ENCODE assay signal across 12 mouse cellular contexts in genomic region chr6:24490341-24490740, GRCm38 (mm10). TPM values are rescaled to one million over a fixed set of nuclear protein-coding genes. Genes with fewer than 3 reads are reported as not detected.
DNase-seq lines count a peak whose midpoint lies in the region; ATAC-seq lines count a peak whose summit lies in the region.
"Had no signal": no experiment of that assay in that cellular context is flagged by ENCODE, and none has a peak within 500 bp of the region (broad histone marks: within the 10 kb centered on the region; RNA-seq: fewer than 3 reads in every experiment).

No protein-coding gene starts in this region.

- H3K27me3 ChIP-seq in hindbrain, embryonic 14.5 days (ENCODE audit: control insufficient read depth, insufficient read depth, low read length), result no peaks in the 10 kb centered on the region
- H3K27me3 ChIP-seq in hindbrain, embryonic 10.5 days (ENCODE audit: insufficient read depth, poor library complexity, severe bottlenecking), result no peaks in the 10 kb centered on the region
- no peaks in the 10 kb centered on the region for H3K27me3 ChIP-seq in midbrain, embryonic 14.5 days (ENCODE audit: control insufficient read depth, insufficient read depth, low read length)
- no peaks in the 10 kb centered on the region for H3K27me3 ChIP-seq in midbrain, embryonic 16.5 days (ENCODE audit: control insufficient read depth, insufficient read depth, low read depth, low read length)
- H3K27me3 ChIP-seq: heart, embryonic 15.5 days; liver, embryonic 15.5 days had no signal

- H3K9me3 ChIP-seq in hindbrain, embryonic 14.5 days (ENCODE audit: control insufficient read depth, low read length), result no peaks in the 10 kb centered on the region
- no peaks in the 10 kb centered on the region for H3K9me3 ChIP-seq in hindbrain, embryonic 10.5 days
- H3K9me3 ChIP-seq in midbrain, embryonic 14.5 days (ENCODE audit: control insufficient read depth, low read length), result no peaks in the 10 kb centered on the region
- H3K9me3 ChIP-seq in midbrain, embryonic 16.5 days (replicated peaks; ENCODE audit: control insufficient read depth, low read length, poor library complexity, severe bottlenecking), result no peaks in the 10 kb centered on the region
- H3K9me3 ChIP-seq: heart, embryonic 15.5 days; liver, embryonic 15.5 days had no signal

- 5% methylated on average over 1 of the region's 1 CpGs for WGBS in hindbrain, embryonic 14.5 days
- WGBS in hindbrain, embryonic 10.5 days, result 16% methylated on average over 1 of the region's 1 CpGs
- 15% methylated on average over 1 of the region's 1 CpGs for WGBS in midbrain, embryonic 14.5 days
- 24% methylated on average over 1 of the region's 1 CpGs for WGBS in midbrain, embryonic 16.5 days

- H3K27ac ChIP-seq in hindbrain, embryonic 14.5 days, result no peak overlapping the region
- H3K27ac ChIP-seq in hindbrain, embryonic 10.5 days, result no peak overlapping the region
- no peak overlapping the region for H3K27ac ChIP-seq in midbrain, embryonic 14.5 days (replicated peaks; ENCODE audit: low read depth, low read length)
- H3K27ac ChIP-seq in midbrain, embryonic 16.5 days (ENCODE audit: low read length), result no peak overlapping the region
- H3K27ac ChIP-seq: heart, embryonic 15.5 days; liver, embryonic 15.5 days had no signal

- H3K4me1 ChIP-seq in hindbrain, embryonic 14.5 days (replicated peaks; ENCODE audit: control insufficient read depth, insufficient read depth, low read length), result no peaks in the 10 kb centered on the region
- no peaks in the 10 kb centered on the region for H3K4me1 ChIP-seq in hindbrain, embryonic 10.5 days (replicated peaks)
- H3K4me1 ChIP-seq in midbrain, embryonic 14.5 days (ENCODE audit: control insufficient read depth, insufficient read depth, low read length), result no peaks in the 10 kb centered on the region
- no peaks in the 10 kb centered on the region for H3K4me1 ChIP-seq in midbrain, embryonic 16.5 days (ENCODE audit: control insufficient read depth, insufficient read depth, low read length)
- H3K4me1 ChIP-seq: heart, embryonic 15.5 days; liver, embryonic 15.5 days had no signal

- no peaks in the 10 kb centered on the region for H3K36me3 ChIP-seq in hindbrain, embryonic 14.5 days (replicated peaks; ENCODE audit: control insufficient read depth, insufficient read depth)
- H3K36me3 ChIP-seq in hindbrain, embryonic 10.5 days, result no peaks in the 10 kb centered on the region
- no peaks in the 10 kb centered on the region for H3K36me3 ChIP-seq in midbrain, embryonic 14.5 days (ENCODE audit: control insufficient read depth, insufficient read depth, low read length)
- H3K36me3 ChIP-seq in midbrain, embryonic 16.5 days (ENCODE audit: control insufficient read depth, insufficient read depth, low read length), result no peaks in the 10 kb centered on the region
- H3K36me3 ChIP-seq: heart, embryonic 15.5 days; liver, embryonic 15.5 days had no signal

- no peak for ATAC-seq in hindbrain, embryonic 14.5 days (ENCODE audit: low FRiP score)
- ATAC-seq in midbrain, embryonic 14.5 days (ENCODE audit: low FRiP score, low TSS enrichment), result no peak
- no peak for ATAC-seq in midbrain, embryonic 16.5 days
- ATAC-seq: activated CD4-positive, CD25-positive, alpha-beta regulatory T cell, adult 4 months had no signal

- peak; percentile 61 for DNase-seq in hindbrain, embryonic 14.5 days (ENCODE audit: low spot score)
- DNase-seq in hindbrain, embryonic 10.5 days (ENCODE audit: low spot score), result no peak
- peak; percentile 71 for DNase-seq in midbrain, embryonic 14.5 days
- DNase-seq in R1 (ENCODE audit: low read depth, low spot score), result peak; percentile 21
- no peak for DNase-seq in frontal cortex, postnatal 36 days (ENCODE audit: low spot score in 2 of 2)
- DNase-seq in cerebellum, adult 8-10 months, result no peak
- DNase-seq: thymus, postnatal 25 days had no signal

- H3K9ac ChIP-seq in hindbrain, embryonic 14.5 days, result no peak overlapping the region
- no peak overlapping the region for H3K9ac ChIP-seq in midbrain, embryonic 14.5 days (replicated peaks; ENCODE audit: low read length)
- no peak overlapping the region for H3K9ac ChIP-seq in midbrain, embryonic 16.5 days (ENCODE audit: low read depth, low read length)
- H3K9ac ChIP-seq: heart, embryonic 15.5 days; liver, embryonic 15.5 days had no signal

- H3K4me3 ChIP-seq in hindbrain, embryonic 14.5 days (replicated peaks; ENCODE audit: low read length), result no peak overlapping the region
- no peak overlapping the region for H3K4me3 ChIP-seq in hindbrain, embryonic 10.5 days
- H3K4me3 ChIP-seq in midbrain, embryonic 14.5 days (replicated peaks; ENCODE audit: low read depth, low read length), result no peak overlapping the region
- no peak overlapping the region for H3K4me3 ChIP-seq in midbrain, embryonic 16.5 days (ENCODE audit: low read depth, low read length)
- H3K4me3 ChIP-seq: heart, embryonic 15.5 days; liver, embryonic 15.5 days; myocyte had no signal

- no peak overlapping the region for H3K4me2 ChIP-seq in hindbrain, embryonic 14.5 days (replicated peaks)
- no peak overlapping the region for H3K4me2 ChIP-seq in midbrain, embryonic 14.5 days (ENCODE audit: low read length)
- H3K4me2 ChIP-seq in midbrain, embryonic 16.5 days (ENCODE audit: low read length), result no peak overlapping the region
- H3K4me2 ChIP-seq: heart, embryonic 15.5 days; liver, embryonic 15.5 days had no signal

RNA-seq across cellular contexts. Expression of gene Iqub, which starts 24.5 kb away (rescaled TPM):
- polyA plus RNA-seq in hindbrain, embryonic 14.5 days (2014; fragmentation: Nextera tagmentation; extraction: Ambion mirVana), result 3.3 and 4.4 TPM in 2 replicates
- polyA plus RNA-seq in hindbrain, embryonic 10.5 days (2016; fragmentation: Nextera tagmentation; extraction: Ambion mirVana), result 1.3 and 2.3 TPM in 2 replicates
- polyA plus RNA-seq in midbrain, embryonic 14.5 days (2014; fragmentation: Nextera tagmentation; extraction: Ambion mirVana), result 1.3 and 1.6 TPM in 2 replicates
- polyA plus RNA-seq in midbrain, embryonic 16.5 days (2015; fragmentation: Nextera tagmentation; extraction: Ambion mirVana), result 1.9 TPM in 2 replicates
- polyA plus RNA-seq: activated CD4-positive, CD25-positive, alpha-beta regulatory T cell, adult 4 months; liver, embryonic 15.5 days; myocyte had no signal

RNA-seq across cellular contexts. Expression of gene Ndufa5, which starts 37.5 kb away (rescaled TPM):
- polyA plus RNA-seq in hindbrain, embryonic 14.5 days (2014; fragmentation: Nextera tagmentation; extraction: Ambion mirVana), result 389 and 483 TPM in 2 replicates
- 255 and 275 TPM in 2 replicates for polyA plus RNA-seq in hindbrain, embryonic 10.5 days (2016; fragmentation: Nextera tagmentation; extraction: Ambion mirVana)
- polyA plus RNA-seq in midbrain, embryonic 14.5 days (2014; fragmentation: Nextera tagmentation; extraction: Ambion mirVana), result 348 and 442 TPM in 2 replicates
- 410 and 412 TPM in 2 replicates for polyA plus RNA-seq in midbrain, embryonic 16.5 days (2015; fragmentation: Nextera tagmentation; extraction: Ambion mirVana)

RNA-seq across cellular contexts. Expression of gene Asb15, which starts 37.6 kb away (rescaled TPM):
- 0.12 TPM in 1 of 2 replicates, not detected in the other for polyA plus RNA-seq in hindbrain, embryonic 14.5 days (2014; fragmentation: Nextera tagmentation; extraction: Ambion mirVana)
- polyA plus RNA-seq in hindbrain, embryonic 10.5 days (2016; fragmentation: Nextera tagmentation; extraction: Ambion mirVana), result not detected in 2 replicates
- polyA plus RNA-seq in midbrain, embryonic 14.5 days (2014; fragmentation: Nextera tagmentation; extraction: Ambion mirVana), result 0.09 TPM in 1 of 2 replicates, not detected in the other
- polyA plus RNA-seq in midbrain, embryonic 16.5 days (2015; fragmentation: Nextera tagmentation; extraction: Ambion mirVana), result not detected in 2 replicates
- polyA plus RNA-seq: activated CD4-positive, CD25-positive, alpha-beta regulatory T cell, adult 4 months had no signal

Comparison
In these comparisons a context has a peak if more than half of its experiments do, and no peak if none do; other contexts are left out.
1. DNase-seq: peak in hindbrain, embryonic 14.5 days (single experiment), midbrain, embryonic 14.5 days (single experiment) and R1 (single experiment); none in hindbrain, embryonic 10.5 days (single experiment), frontal cortex, postnatal 36 days (0 of 2) and cerebellum, adult 8-10 months (single experiment).